Mouse (Mus musculus) intestine, embryonic 15.5 days (tissue): ENCODE data around the gene Dstn. TPM values are rescaled to one million over a fixed set of nuclear protein-coding genes. Genes with fewer than 3 reads are reported as not detected.

Experiments used
- ATAC-seq: fragments of 200-750 bp; cut with Nextera tagmentation; 2 replicates; pipeline ENCODE4 v1.8.0; 2017; ENCODE audit warnings: moderate TSS enrichment, moderate library complexity
- H3K27ac ChIP-seq: fragments of 300-500 bp; sonication (generic); 2 replicates; pipeline ENCODE4 v1.5.1; 2015; ENCODE audit warnings: mild to moderate bottlenecking, inconsistent platforms
- H3K27me3 ChIP-seq: fragments of 300-500 bp; sonication (generic); replicated peaks from 2 replicates; pipeline ENCODE4 v1.6.1; 2015; ENCODE audit warnings: inconsistent platforms
- H3K36me3 ChIP-seq: fragments of 300-500 bp; sonication (generic); 2 replicates; pipeline ENCODE4 v1.6.1; 2015; ENCODE audit warnings: inconsistent platforms
- H3K4me1 ChIP-seq: fragments of 300-500 bp; sonication (generic); replicated peaks from 2 replicates; pipeline ENCODE4 v1.6.1; 2015; ENCODE audit warnings: inconsistent platforms
- H3K4me2 ChIP-seq: fragments of 300-500 bp; sonication (generic); replicated peaks from 2 replicates; pipeline ENCODE4 v1.6.1; 2015; ENCODE audit warnings: mild to moderate bottlenecking, inconsistent platforms
- H3K4me3 ChIP-seq: fragments of 300-500 bp; sonication (generic); replicated peaks from 2 replicates; pipeline ENCODE4 v1.5.1; 2015; ENCODE audit warnings: inconsistent platforms
- H3K9ac ChIP-seq: fragments of 300-500 bp; sonication (generic); 2 replicates; pipeline ENCODE4 v1.6.1; 2015; ENCODE audit warnings: inconsistent platforms
- H3K9me3 ChIP-seq: fragments of 300-500 bp; sonication (generic); 2 replicates; pipeline ENCODE4 v1.6.1; 2016; ENCODE audit warnings: inconsistent platforms
- WGBS: fragments of 180-500 bp; shearing (Covaris S2); methylation state at CpG from one replicate; pipeline ENCODE4 v1.1.7; 2015; 5-methylcytosine and 5-hydroxymethylcytosine counted together
- polyA plus RNA-seq: library from polyadenylated mRNA; unstranded; fragments of >200 nt; fragmentation: Nextera tagmentation; extraction: Ambion mirVana; gene quantifications from 2 replicates; pipeline ENCODE4 v1.2.1, GENCODE M21; 2015

Dstn gene
- polyA plus RNA-seq, 1 experiment from 2014 or later: 711 TPM

DNA sequence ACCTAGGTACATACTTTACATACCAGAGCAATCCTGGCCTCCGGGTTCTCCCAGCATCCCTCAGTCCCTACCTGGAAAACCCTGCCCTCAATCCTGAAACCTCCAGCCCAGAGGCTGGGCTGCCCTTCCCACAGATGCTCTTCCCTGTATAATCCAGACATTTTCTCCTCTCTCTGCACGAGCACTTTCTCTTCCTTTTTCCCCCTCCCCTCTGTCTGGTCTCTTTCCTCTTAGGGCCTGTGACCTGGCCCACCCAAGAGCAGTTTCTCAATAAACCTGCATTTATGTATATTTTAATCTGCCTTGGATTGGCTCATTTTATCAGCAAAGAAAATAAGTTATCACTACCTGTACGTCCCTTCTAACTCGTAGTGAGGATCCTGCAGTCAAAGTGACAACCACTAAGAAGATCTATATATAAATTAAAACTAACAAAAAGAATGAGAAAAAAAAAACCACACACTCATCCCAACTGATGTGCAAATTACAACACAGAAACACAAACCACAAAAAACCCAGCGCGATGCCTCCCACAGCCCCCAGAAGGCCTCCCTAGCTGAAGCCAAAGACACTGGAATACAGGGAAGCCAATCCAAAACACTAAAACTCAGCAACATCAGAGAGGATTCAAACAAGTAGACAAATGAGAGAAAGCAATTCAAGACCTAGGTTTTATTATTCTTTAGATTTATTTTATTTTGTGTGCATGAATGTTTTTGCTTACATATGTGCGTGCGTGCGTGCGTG, 23.6 kb upstream of the Dstn start:
- no peaks in the 10 kb centered on the region for H3K27me3 ChIP-seq
- H3K4me3 ChIP-seq: no peak overlapping the region
- no peak overlapping the region for H3K9ac ChIP-seq
- H3K27ac ChIP-seq: no peak overlapping the region
- no peak for ATAC-seq
- H3K4me2 ChIP-seq: no peak overlapping the region
- WGBS: 80% methylated on average over 10 of the region's 10 CpGs
- H3K9me3 ChIP-seq: no peaks in the 10 kb centered on the region
- no peaks in the 10 kb centered on the region for H3K4me1 ChIP-seq
- no peaks in the 10 kb centered on the region for H3K36me3 ChIP-seq

GRCm38 (mm10) chr2:143899470-143900220, 15.5 kb upstream of the Dstn start:
- Histone ChIP-seq H3K4me1 (peaks cover 2% of the 10 kb centered on the region; the same call in 1 of the 2 replicates), H3K36me3 (no peaks in the 10 kb centered on the region), H3K27ac (no peak overlapping the region), H3K9ac (no peak overlapping the region), H3K4me2 (no peak overlapping the region), H3K4me3 (no peak overlapping the region), H3K9me3 (no peaks in the 10 kb centered on the region), H3K27me3 (no peaks in the 10 kb centered on the region)
- peak; percentile 66 for ATAC-seq
- WGBS: 82% methylated on average over 9 of the region's 9 CpGs

DNA sequence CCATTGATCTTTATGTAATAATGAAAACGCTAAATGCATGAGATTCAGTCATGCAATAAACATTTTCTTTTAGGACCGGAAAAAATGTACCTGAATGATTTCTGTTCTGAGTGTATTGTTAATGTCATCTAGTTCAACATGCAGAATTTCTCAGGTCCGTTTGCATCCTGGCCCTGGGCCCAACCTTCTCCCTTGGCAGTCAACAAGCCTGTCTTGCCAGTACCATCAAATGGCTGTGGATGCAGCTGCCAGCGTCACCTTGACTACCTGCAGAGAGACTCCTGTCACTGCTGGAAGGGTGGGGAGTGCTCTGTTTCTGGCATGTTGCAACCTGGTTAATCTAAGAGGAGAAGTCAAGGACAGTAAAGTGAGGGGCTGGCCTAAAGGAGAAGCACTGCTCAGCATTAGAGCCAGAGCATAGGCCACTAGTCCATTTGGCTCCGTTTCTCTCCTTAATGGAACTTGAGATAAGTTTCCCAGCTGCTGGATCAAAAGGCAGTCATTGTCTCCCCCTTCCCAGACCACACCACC, 14.2 kb upstream of the Dstn start:
- WGBS: 62% methylated on average over 5 of the region's 5 CpGs
- H3K9me3 ChIP-seq: no peaks in the 10 kb centered on the region
- ATAC-seq: peak; percentile 32; the same call in 1 of the 2 replicates
- 0 out of 2 replicates have a peak overlapping the region, but pooled peaks have one; percentile 6 for H3K27ac ChIP-seq
- H3K4me2 ChIP-seq: no peak overlapping the region
- H3K27me3 ChIP-seq: no peaks in the 10 kb centered on the region
- no peaks in the 10 kb centered on the region for H3K36me3 ChIP-seq
- no peak overlapping the region for H3K4me3 ChIP-seq
- H3K9ac ChIP-seq: no peak overlapping the region
- peaks cover 2% of the 10 kb centered on the region; the same call in 1 of the 2 replicates for H3K4me1 ChIP-seq

- no peaks in the 10 kb centered on the region for H3K27me3 ChIP-seq
- H3K9me3 ChIP-seq: no peaks in the 10 kb centered on the region
- peak; percentile 88 for ATAC-seq
- H3K4me1 ChIP-seq: peaks cover 2% of the 10 kb centered on the region; the same call in 1 of the 2 replicates
- H3K36me3 ChIP-seq: no peaks in the 10 kb centered on the region
- H3K9ac ChIP-seq: no peak overlapping the region
- peak overlapping the region; percentile 79 for H3K27ac ChIP-seq
- 39% methylated on average over 9 of the region's 9 CpGs for WGBS
- no peak overlapping the region for H3K4me3 ChIP-seq
- no peak overlapping the region; the same call in 1 of the 2 replicates for H3K4me2 ChIP-seq
These were observed 11.6 kb upstream of the Dstn start for GRCm38 (mm10) chr2:143903376-143904045.

DNA sequence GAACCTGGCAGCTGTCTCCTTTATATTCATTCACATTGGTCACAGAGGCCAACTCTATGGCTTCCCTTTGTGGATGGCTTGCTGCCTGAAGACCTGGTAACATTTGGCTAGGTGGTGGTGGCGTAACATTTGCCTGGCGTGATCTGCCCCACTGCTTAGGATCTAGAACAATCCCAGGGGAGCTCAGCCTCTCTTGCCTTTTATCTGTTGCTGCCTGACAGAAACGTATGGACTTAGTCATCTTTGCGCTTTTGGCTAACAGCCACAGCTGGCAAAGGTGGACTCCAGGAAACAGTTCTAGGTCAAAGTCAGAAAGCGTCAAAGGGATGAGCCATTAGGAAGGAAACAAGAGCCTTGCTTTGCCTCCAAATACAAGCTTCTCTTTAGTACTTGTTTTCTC, 10.2 kb upstream of the Dstn start:
- 74% methylated on average over 5 of the region's 5 CpGs for WGBS

DNA sequence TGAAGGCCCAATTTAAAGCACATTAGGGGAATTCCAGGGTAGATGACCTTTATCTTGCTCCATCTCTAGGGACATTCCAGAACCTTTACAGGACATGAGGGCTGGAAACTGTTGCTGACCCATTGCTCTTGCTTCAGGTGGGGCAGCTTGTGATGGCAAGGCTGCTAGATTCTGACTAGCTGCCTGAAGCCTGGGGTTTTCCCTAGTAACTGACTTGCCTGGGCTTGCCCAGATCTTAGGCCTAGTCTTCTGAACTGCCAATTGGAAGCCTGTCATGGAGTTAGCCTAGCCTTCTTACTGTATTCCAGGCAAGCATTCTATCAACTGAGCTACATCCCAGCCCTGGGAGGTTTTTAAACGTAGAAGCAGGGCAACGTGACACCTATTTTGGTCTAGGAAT, 5.9 kb upstream of the Dstn start:
- ATAC-seq: no peak
- Histone ChIP-seq H3K9me3 (no peaks in the 10 kb centered on the region), H3K36me3 (no peaks in the 10 kb centered on the region), H3K9ac (no peak overlapping the region), H3K4me1 (no peaks in the 10 kb centered on the region), H3K27ac (no peak overlapping the region), H3K4me2 (no peak overlapping the region), H3K4me3 (no peak overlapping the region), H3K27me3 (no peaks in the 10 kb centered on the region)
- 87% methylated on average over 2 of the region's 2 CpGs for WGBS

More for the DNA sequence above, 10.2 kb upstream of the Dstn start:
- ATAC-seq: no peak
- no peak overlapping the region for H3K4me2 ChIP-seq
- H3K36me3 ChIP-seq: no peaks in the 10 kb centered on the region
- H3K4me3 ChIP-seq: no peak overlapping the region
- H3K9ac ChIP-seq: no peak overlapping the region
- no peaks in the 10 kb centered on the region for H3K9me3 ChIP-seq
- H3K27ac ChIP-seq: no peak overlapping the region
- H3K27me3 ChIP-seq: no peaks in the 10 kb centered on the region
- H3K4me1 ChIP-seq: peaks cover 2% of the 10 kb centered on the region; the same call in 1 of the 2 replicates

DNA sequence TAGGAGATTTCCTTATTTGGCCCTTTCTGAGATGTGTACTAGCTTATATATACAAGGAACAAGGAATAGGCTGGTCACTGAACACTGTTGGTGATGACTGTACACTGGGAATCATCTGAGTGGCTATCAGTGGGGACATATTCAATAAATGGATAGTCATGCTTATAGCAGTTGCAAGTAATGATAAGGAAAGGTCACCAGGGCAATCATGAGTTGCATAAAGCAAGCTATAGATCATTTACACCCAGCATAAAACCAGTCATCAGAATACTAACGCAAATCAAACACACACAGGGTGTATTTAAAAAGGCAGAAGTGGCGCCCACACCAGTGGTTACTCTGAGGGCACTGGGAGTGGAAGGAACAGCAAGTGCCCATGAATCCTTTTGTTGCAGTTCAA, 2.9 kb upstream of the Dstn start:
- no peak overlapping the region for H3K9ac ChIP-seq
- H3K36me3 ChIP-seq: no peaks in the 10 kb centered on the region
- ATAC-seq: no peak
- H3K4me2 ChIP-seq: no peak overlapping the region
- H3K27me3 ChIP-seq: no peaks in the 10 kb centered on the region
- H3K9me3 ChIP-seq: no peaks in the 10 kb centered on the region
- no peaks in the 10 kb centered on the region for H3K4me1 ChIP-seq
- no peak overlapping the region for H3K4me3 ChIP-seq
- H3K27ac ChIP-seq: no peak overlapping the region
- WGBS: 68% methylated on average over 2 of the region's 2 CpGs

GRCm38 (mm10) chr2:143914221-143914620, 899 bp upstream of the Dstn start:
- 5% methylated on average over 10 of the region's 10 CpGs for WGBS
- H3K9ac ChIP-seq: peak overlapping the region; percentile 74
- no peak for ATAC-seq
- H3K4me1 ChIP-seq: no peaks in the 10 kb centered on the region
- H3K27me3 ChIP-seq: no peaks in the 10 kb centered on the region
- peak overlapping the region; percentile 63 for H3K4me2 ChIP-seq
- H3K9me3 ChIP-seq: no peaks in the 10 kb centered on the region
- H3K4me3 ChIP-seq: peak overlapping the region; percentile 66
- H3K36me3 ChIP-seq: no peaks in the 10 kb centered on the region
- peak overlapping the region; percentile 98 for H3K27ac ChIP-seq

- H3K36me3 ChIP-seq: no peaks in the 10 kb centered on the region
- H3K9me3 ChIP-seq: no peaks in the 10 kb centered on the region
- H3K4me3 ChIP-seq: peak overlapping the region; percentile 66
- under 1% methylated on average over 32 of the region's 32 CpGs for WGBS
- H3K27ac ChIP-seq: peak overlapping the region; percentile 98
- H3K27me3 ChIP-seq: no peaks in the 10 kb centered on the region
- ATAC-seq: peak; percentile 21
- H3K4me1 ChIP-seq: 0 out of 2 replicates have a peak, but pooled peaks cover 4% of the 10 kb centered on the region
- peak overlapping the region; percentile 63 for H3K4me2 ChIP-seq
- H3K9ac ChIP-seq: peak overlapping the region; percentile 73
These were observed 548 bp downstream of the Dstn start for GRCm38 (mm10) chr2:143915600-143916135.

GRCm38 (mm10) chr2:143916229-143916628, 1.1 kb downstream of the Dstn start:
- Histone ChIP-seq H3K4me1 (0 out of 2 replicates have a peak, but pooled peaks cover 8% of the 10 kb centered on the region), H3K4me2 (peak overlapping the region; percentile 63), H3K36me3 (no peaks in the 10 kb centered on the region), H3K27me3 (no peaks in the 10 kb centered on the region), H3K9me3 (no peaks in the 10 kb centered on the region), H3K4me3 (peak overlapping the region; percentile 66), H3K27ac (peak overlapping the region; percentile 98), H3K9ac (peak overlapping the region; percentile 73)
- no peak for ATAC-seq
- 2% methylated on average over 5 of the region's 5 CpGs for WGBS

- no peak overlapping the region for H3K9ac ChIP-seq
- no peak for ATAC-seq
- 49% methylated on average over 5 of the region's 5 CpGs for WGBS
- peak overlapping the region; percentile 66; the same call in 1 of the 2 replicates for H3K4me3 ChIP-seq
- H3K27ac ChIP-seq: peak overlapping the region; percentile 41; the same call in 1 of the 2 replicates
- H3K27me3 ChIP-seq: no peaks in the 10 kb centered on the region
- 0 out of 2 replicates have a peak, but pooled peaks cover 8% of the 10 kb centered on the region for H3K4me1 ChIP-seq
- peak overlapping the region; percentile 63 for H3K4me2 ChIP-seq
- H3K36me3 ChIP-seq: no peaks in the 10 kb centered on the region
- no peaks in the 10 kb centered on the region for H3K9me3 ChIP-seq
These were observed 2.5 kb downstream of the Dstn start for GRCm38 (mm10) chr2:143917622-143918021.
